Mouse (Mus musculus) liver, adult 2 months (tissue): ENCODE measurements around the gene Fibin.

Source experiments
- CTCF ChIP-seq: fragments of 200-500 bp; IDR thresholded peaks from 2 replicates; pipeline ENCODE4 v1.5.1; 2011; ENCODE audit warnings: low read depth, low read length, control low read depth
- POLR2A ChIP-seq: fragments of 200-500 bp; IDR thresholded peaks from 2 replicates; pipeline ENCODE4 v1.6.1; 2011; ENCODE audit warnings: low read length, control low read depth; ENCODE audit not compliant: insufficient read depth; ENCODE audit errors: extremely low read depth

- TF ChIP-seq POLR2A (no peak), CTCF (no peak)
These were observed 872 bp upstream of the Fibin start for GRCm38 (mm10) chr2:110363855-110364254.
